Mouse (Mus musculus) spleen, adult 2 months (tissue): ENCODE results near the gene Mgst3.

Experiments
- CTCF ChIP-seq: fragments of 200-500 bp; IDR thresholded peaks from 2 replicates; pipeline ENCODE4 v1.5.1; 2011; ENCODE audit warnings: mild to moderate bottlenecking, inconsistent platforms; ENCODE audit not compliant: insufficient read depth, insufficient read length, insufficient replicate concordance; ENCODE audit errors: extremely low read depth
- POLR2A ChIP-seq: fragments of 200-500 bp; IDR thresholded peaks from 2 replicates; pipeline ENCODE4 v1.6.1; 2011; ENCODE audit warnings: low read depth, low read length, inconsistent platforms

- TF ChIP-seq POLR2A (no peak), CTCF (no peak)
Observed at GRCm38 (mm10) chr1:167366621-167367020, 27.0 kb downstream of the Mgst3 start.
